Mouse (Mus musculus) spleen, adult 2 months (tissue): ENCODE data around the gene Prkca.

Experiments used
- CTCF ChIP-seq: fragments of 200-500 bp; IDR thresholded peaks from 2 replicates; pipeline ENCODE4 v1.5.1; 2011; ENCODE audit warnings: mild to moderate bottlenecking, inconsistent platforms; ENCODE audit not compliant: insufficient read depth, insufficient read length, insufficient replicate concordance; ENCODE audit errors: extremely low read depth
- POLR2A ChIP-seq: fragments of 200-500 bp; IDR thresholded peaks from 2 replicates; pipeline ENCODE4 v1.6.1; 2011; ENCODE audit warnings: low read depth, low read length, inconsistent platforms

- no peak for TF ChIP-seq CTCF
- no peak for TF ChIP-seq POLR2A
Measured at GRCm38 (mm10) chr11:108367046-108367445, 23.3 kb upstream of the Prkca start.
